Mouse (Mus musculus) embryonic facial prominence, embryonic 10.5 days (tissue): ENCODE data around the gene Hacd1. TPM values are rescaled to one million over a fixed set of nuclear protein-coding genes. Genes with fewer than 3 reads are reported as not detected.
A peak's percentile ranks its signal among the peaks of the same experiment; 100 is the strongest.

ENCODE experiments used
- DNase-seq: peaks from one replicate; pipeline ENCODE4 v3.0.0-alpha.2; 2017; ENCODE audit warnings: low spot score
- H3K27ac ChIP-seq: fragments of 300-500 bp; sonication (generic); replicated peaks from 2 replicates; pipeline ENCODE4 v1.5.1; 2016; ENCODE audit warnings: mild to moderate bottlenecking
- H3K27me3 ChIP-seq: fragments of 300-500 bp; sonication (generic); replicated peaks from 2 replicates; pipeline ENCODE4 v1.6.1; 2016; ENCODE audit warnings: low read depth, mild to moderate bottlenecking; ENCODE audit not compliant: poor library complexity, severe bottlenecking
- H3K36me3 ChIP-seq: fragments of 300-500 bp; sonication (generic); replicated peaks from 2 replicates; pipeline ENCODE4 v1.6.1; 2016; ENCODE audit warnings: mild to moderate bottlenecking, moderate library complexity
- H3K4me1 ChIP-seq: fragments of 300-500 bp; sonication (generic); 2 replicates; pipeline ENCODE4 v1.6.1; 2016
- H3K4me3 ChIP-seq: fragments of 300-500 bp; sonication (generic); 2 replicates; pipeline ENCODE4 v1.5.1; 2016; ENCODE audit warnings: mild to moderate bottlenecking, moderate library complexity
- H3K9me3 ChIP-seq: fragments of 300-500 bp; sonication (generic); 2 replicates; pipeline ENCODE4 v1.6.1; 2016; ENCODE audit warnings: mild to moderate bottlenecking
- WGBS: fragments of 180-500 bp; shearing (Covaris S2); methylation state at CpG from one replicate; pipeline ENCODE4 v1.1.7; 2016; 5-methylcytosine and 5-hydroxymethylcytosine counted together
- polyA plus RNA-seq: library from polyadenylated mRNA; unstranded; fragments of >200 nt; fragmentation: Nextera tagmentation; extraction: Ambion mirVana; gene quantifications from 2 replicates; pipeline ENCODE4 v1.2.1, GENCODE M21; 2016

Hacd1 gene
- polyA plus RNA-seq, 1 experiment from 2014 or later, result 38.9 TPM

DNA sequence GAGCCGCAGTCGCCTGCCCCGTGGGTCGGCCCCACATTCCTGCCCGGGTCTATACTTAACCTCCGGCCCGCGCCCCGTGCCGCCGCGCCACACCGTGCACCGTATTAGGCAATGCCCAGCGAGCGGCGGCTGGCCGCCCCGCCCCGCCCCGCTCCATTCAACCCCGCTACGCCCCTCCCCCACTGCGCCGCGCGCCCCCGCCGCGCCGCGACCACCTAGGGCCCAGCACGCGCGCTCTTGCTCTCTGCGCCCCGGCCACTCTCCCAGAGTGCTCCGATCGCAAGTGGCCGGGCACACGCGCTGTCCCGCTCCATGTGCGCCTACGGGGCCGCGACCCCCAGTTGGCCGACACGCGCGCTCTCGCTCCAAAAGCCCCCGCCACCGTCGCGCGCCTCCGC is 768 bp downstream of the Hacd1 start:
- H3K36me3 ChIP-seq, result no peaks in the 10 kb centered on the region
- no peaks in the 10 kb centered on the region for H3K27me3 ChIP-seq
- H3K4me1 ChIP-seq, result peaks cover 14% of the 10 kb centered on the region
- peak overlapping the region; percentile 93 for H3K27ac ChIP-seq
- H3K9me3 ChIP-seq, result no peaks in the 10 kb centered on the region
- under 1% methylated on average over 58 of the region's 58 CpGs for WGBS
- DNase-seq, result peak; percentile 90
- peak overlapping the region; percentile 77 for H3K4me3 ChIP-seq

DNA sequence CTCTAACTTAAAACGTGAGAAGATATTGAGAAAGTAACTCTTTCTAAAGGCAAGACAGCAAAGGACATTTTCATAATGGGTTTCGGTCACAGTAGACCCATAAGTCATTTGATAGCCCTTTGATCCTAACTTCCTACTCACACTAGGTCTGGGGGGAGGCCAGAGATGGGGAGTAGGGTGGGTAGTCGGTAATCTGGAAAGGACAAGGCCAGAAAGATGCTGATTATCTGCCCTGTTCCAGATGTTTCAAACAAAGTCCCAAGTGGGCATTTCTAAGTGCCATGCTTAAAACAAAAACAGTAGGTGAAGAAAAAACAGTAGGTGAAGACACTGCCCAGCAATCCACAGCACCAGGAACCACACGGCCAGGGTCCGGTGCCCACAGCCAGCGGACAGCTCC is 1.2 kb downstream of the Hacd1 start:
- Histone ChIP-seq H3K9me3 (no peaks in the 10 kb centered on the region), H3K27ac (peak overlapping the region; percentile 93), H3K27me3 (no peaks in the 10 kb centered on the region), H3K36me3 (no peaks in the 10 kb centered on the region), H3K4me1 (peaks cover 14% of the 10 kb centered on the region), H3K4me3 (peak overlapping the region; percentile 77)
- no peak for DNase-seq
- WGBS, result 7% methylated on average over 6 of the region's 6 CpGs

DNA sequence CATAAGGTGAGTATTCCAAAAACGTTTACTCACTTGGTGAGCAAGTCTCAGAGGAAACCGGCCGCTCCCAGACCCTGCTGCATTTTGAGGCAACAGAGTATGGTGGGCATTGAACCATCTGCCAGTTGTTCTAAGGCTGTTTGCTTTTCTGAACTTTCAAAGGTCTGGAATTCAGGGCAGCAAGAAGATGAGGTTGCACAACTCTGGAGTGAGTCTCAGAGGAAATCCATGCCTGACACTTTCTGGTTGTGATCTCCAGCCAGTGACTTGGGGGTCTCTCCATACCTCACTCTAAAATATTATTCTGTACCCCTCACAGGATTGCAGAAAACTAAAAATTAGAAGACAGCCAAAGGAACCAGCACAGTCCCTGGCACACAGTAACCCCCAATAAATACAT is 1.8 kb downstream of the Hacd1 start:
- no peak overlapping the region for H3K27ac ChIP-seq
- 58% methylated on average over 3 of the region's 3 CpGs for WGBS
- no peaks in the 10 kb centered on the region for H3K27me3 ChIP-seq
- H3K36me3 ChIP-seq, result no peaks in the 10 kb centered on the region
- peaks cover 15% of the 10 kb centered on the region for H3K4me1 ChIP-seq
- H3K9me3 ChIP-seq, result no peaks in the 10 kb centered on the region
- no peak overlapping the region for H3K4me3 ChIP-seq
- no peak for DNase-seq

DNA sequence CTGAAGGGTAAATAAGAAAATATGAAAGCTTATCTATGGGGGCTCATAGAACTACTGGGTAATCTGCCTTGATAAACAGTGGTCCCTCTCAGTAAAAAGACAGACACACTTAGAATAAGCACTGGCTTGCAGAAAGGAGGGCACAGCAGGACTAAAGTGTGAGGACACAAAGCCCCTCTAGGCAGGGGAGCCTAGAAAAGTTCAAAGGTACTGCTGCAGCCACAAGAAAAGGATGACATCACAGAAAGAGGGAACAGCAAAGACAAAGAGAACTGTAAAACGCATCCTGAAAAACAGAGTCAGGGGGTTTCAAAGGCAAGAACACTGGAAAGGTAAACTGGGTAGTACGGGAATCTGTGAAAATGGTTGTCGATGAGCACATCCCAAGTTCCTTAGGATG is 2.3 kb downstream of the Hacd1 start:
- H3K36me3 ChIP-seq, result no peaks in the 10 kb centered on the region
- H3K9me3 ChIP-seq, result no peaks in the 10 kb centered on the region
- peaks cover 20% of the 10 kb centered on the region for H3K4me1 ChIP-seq
- DNase-seq, result no peak
- H3K27me3 ChIP-seq, result no peaks in the 10 kb centered on the region
- H3K4me3 ChIP-seq, result no peak overlapping the region
- no peak overlapping the region for H3K27ac ChIP-seq
- WGBS, result 56% methylated on average over 3 of the region's 3 CpGs

- Histone ChIP-seq H3K4me1 (peaks cover 7% of the 10 kb centered on the region), H3K4me3 (no peak overlapping the region), H3K36me3 (no peaks in the 10 kb centered on the region), H3K9me3 (no peaks in the 10 kb centered on the region), H3K27me3 (no peaks in the 10 kb centered on the region), H3K27ac (no peak overlapping the region)
- WGBS, result 71% methylated on average over 5 of the region's 5 CpGs
- DNase-seq, result no peak
Observed at GRCm38 (mm10) chr2:14048808-14049207, 7.1 kb downstream of the Hacd1 start.

GRCm38 (mm10) chr2:14048381-14048780 is 7.6 kb downstream of the Hacd1 start:
- Histone ChIP-seq H3K4me3 (no peak overlapping the region), H3K4me1 (peaks cover 10% of the 10 kb centered on the region), H3K9me3 (no peaks in the 10 kb centered on the region), H3K27ac (no peak overlapping the region), H3K36me3 (no peaks in the 10 kb centered on the region), H3K27me3 (no peaks in the 10 kb centered on the region)
- peak; percentile 53 for DNase-seq

- 38% methylated on average over 9 of the region's 9 CpGs for WGBS
Observed at GRCm38 (mm10) chr2:14043577-14044170, 12.3 kb downstream of the Hacd1 start.

DNA sequence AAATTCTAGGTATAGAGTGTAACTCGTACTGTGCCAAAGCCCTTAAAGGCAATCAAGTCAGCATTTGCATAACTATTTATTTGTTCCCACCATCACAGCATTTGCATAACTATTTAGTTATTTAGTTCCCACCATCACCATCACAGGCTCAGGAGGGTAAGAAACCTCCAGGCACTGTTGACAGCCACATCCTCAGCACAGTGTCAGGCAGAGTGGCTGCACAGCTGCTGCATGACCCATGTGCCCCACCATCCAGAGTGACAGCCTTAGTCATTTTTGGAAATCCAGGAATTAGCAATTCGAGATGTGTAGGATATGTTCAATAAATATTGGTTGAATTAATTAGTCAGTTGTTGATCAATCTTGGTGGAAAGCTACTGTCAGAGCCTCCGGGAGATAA is 12.9 kb downstream of the Hacd1 start:
- no peak for DNase-seq
- Histone ChIP-seq H3K36me3 (peaks cover 10% of the 10 kb centered on the region), H3K4me1 (peaks cover 4% of the 10 kb centered on the region), H3K27me3 (no peaks in the 10 kb centered on the region), H3K4me3 (no peak overlapping the region), H3K27ac (no peak overlapping the region), H3K9me3 (no peaks in the 10 kb centered on the region)
- WGBS, result 83% methylated on average over 3 of the region's 3 CpGs

More at GRCm38 (mm10) chr2:14043577-14044170, 12.3 kb downstream of the Hacd1 start:
- Histone ChIP-seq H3K36me3 (peaks cover 10% of the 10 kb centered on the region), H3K4me1 (peaks cover 5% of the 10 kb centered on the region), H3K27me3 (no peaks in the 10 kb centered on the region), H3K9me3 (no peaks in the 10 kb centered on the region), H3K4me3 (no peak overlapping the region), H3K27ac (no peak overlapping the region)
- DNase-seq, result no peak

GRCm38 (mm10) chr2:14041249-14041648 is 14.7 kb downstream of the Hacd1 start:
- peaks cover 10% of the 10 kb centered on the region for H3K36me3 ChIP-seq
- 98% methylated on average over 2 of the region's 2 CpGs for whole genome bisulfite sequencing
- no peak overlapping the region for H3K27ac ChIP-seq
- H3K27me3 ChIP-seq, result no peaks in the 10 kb centered on the region
- no peak overlapping the region for H3K4me3 ChIP-seq
- H3K4me1 ChIP-seq, result peaks cover 4% of the 10 kb centered on the region
- DNase-seq, result no peak
- no peaks in the 10 kb centered on the region for H3K9me3 ChIP-seq

- Histone ChIP-seq H3K27ac (no peak overlapping the region), H3K36me3 (no peaks in the 10 kb centered on the region), H3K4me1 (no peaks in the 10 kb centered on the region), H3K27me3 (no peaks in the 10 kb centered on the region), H3K4me3 (no peak overlapping the region), H3K9me3 (no peaks in the 10 kb centered on the region)
- DNase-seq, result no peak
- 98% methylated on average over 1 of the region's 1 CpGs for WGBS
Observed at GRCm38 (mm10) chr2:14019228-14019627, 36.7 kb downstream of the Hacd1 start.

DNA sequence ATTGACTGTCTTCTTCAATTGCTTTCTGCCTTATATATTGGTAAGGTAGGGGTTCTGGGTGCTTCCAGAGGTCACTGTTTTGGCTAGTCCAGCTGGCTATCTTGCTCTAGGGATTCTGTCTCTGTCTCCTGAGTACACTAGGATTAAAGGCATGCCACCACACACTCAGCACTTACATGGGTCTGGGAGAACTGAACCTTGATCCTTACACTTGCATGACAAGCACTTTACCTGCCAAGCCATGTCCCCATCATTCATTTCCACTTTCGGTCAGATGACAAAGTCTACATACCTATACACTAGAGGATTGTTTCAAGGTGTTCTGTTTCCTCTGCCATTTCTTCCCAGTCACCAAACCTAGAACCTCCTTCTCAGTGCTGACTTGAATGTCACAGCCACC is 50.8 kb downstream of the Hacd1 start:
- 91% methylated on average over 1 of the region's 1 CpGs for WGBS
- no peak overlapping the region for H3K27ac ChIP-seq
- no peaks in the 10 kb centered on the region for H3K27me3 ChIP-seq
- no peak for DNase-seq
- no peaks in the 10 kb centered on the region for H3K36me3 ChIP-seq
- H3K4me1 ChIP-seq, result no peaks in the 10 kb centered on the region
- H3K4me3 ChIP-seq, result no peak overlapping the region
- H3K9me3 ChIP-seq, result no peaks in the 10 kb centered on the region

DNA sequence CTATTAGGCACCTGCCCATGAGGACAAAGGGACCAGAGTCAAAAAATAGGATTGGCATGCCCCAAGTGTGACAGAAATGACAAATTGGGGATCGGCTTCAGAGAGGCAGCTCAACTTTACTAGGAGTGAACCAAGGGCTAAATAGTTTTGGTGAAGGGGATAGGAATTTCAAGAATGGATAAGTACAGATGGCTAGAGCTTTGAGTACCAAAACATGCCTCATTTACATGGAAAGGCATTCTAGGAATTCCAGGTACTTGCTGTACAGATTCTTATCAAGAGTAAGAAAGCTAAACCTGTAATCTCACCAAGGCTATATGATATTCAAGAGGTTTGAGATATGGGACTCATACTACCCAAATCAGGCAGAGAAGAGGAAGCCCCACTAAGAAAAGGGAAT is 95.8 kb downstream of the Hacd1 start:
- no peak for DNase-seq
- H3K27ac ChIP-seq, result no peak overlapping the region
- WGBS, result 84% methylated on average over 1 of the region's 1 CpGs
- H3K27me3 ChIP-seq, result no peaks in the 10 kb centered on the region
- H3K4me3 ChIP-seq, result no peak overlapping the region
- H3K4me1 ChIP-seq, result no peaks in the 10 kb centered on the region
- H3K9me3 ChIP-seq, result no peaks in the 10 kb centered on the region
- no peaks in the 10 kb centered on the region for H3K36me3 ChIP-seq

DNA sequence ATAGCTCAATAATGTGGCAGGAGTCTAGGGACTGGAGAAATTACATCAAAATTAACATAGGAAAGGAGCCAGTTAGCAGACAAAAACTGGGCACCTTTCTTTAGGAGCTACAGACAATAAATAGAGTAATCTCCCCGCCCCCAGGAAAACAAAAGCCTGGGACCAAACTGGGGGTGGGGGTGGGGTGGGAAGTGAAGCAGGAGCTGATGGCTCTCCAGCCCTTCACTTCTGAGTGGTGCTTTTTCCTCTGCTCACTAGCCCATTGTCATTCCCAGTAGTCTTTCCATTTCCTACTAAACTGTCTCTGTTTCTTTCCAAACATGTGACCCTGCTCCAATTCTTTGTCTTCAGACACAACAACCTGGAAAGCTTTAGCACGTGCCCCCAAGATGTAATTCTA is 99.5 kb downstream of the Hacd1 start:
- no peak overlapping the region for H3K4me3 ChIP-seq
- 33% methylated on average over 2 of the region's 2 CpGs for WGBS

DNA sequence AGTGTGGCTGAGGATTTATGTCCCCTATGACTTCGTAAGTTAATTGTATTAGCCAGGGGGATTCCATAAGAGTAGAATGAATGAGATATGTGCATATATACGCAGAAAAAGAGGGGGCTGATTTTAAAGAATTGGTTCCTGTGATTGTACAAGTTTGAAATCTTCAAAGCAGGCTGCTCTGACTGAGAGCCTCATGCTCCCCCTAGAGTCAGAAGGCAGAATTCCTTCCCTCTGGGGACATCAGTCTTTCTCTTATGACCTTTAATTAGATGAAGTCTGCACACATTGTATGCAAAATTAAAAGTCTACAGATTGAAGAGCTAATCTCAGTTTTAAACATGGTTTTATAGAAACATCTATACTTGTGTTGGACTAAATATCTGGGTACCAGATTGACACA is 117.8 kb downstream of the Hacd1 start:
- no peaks in the 10 kb centered on the region for H3K9me3 ChIP-seq
- no peak for DNase-seq
- no peaks in the 10 kb centered on the region for H3K36me3 ChIP-seq
- no peaks in the 10 kb centered on the region for H3K4me1 ChIP-seq
- no peaks in the 10 kb centered on the region for H3K27me3 ChIP-seq
- no peak overlapping the region for H3K27ac ChIP-seq
- 58% methylated on average over 2 of the region's 2 CpGs for WGBS
- no peak overlapping the region for H3K4me3 ChIP-seq

More for the DNA sequence above, 99.5 kb downstream of the Hacd1 start:
- Histone ChIP-seq H3K27ac (no peak overlapping the region), H3K27me3 (no peaks in the 10 kb centered on the region), H3K4me1 (no peaks in the 10 kb centered on the region), H3K36me3 (no peaks in the 10 kb centered on the region), H3K9me3 (no peaks in the 10 kb centered on the region)
- no peak for DNase-seq
